Mouse (Mus musculus) right cerebral cortex, postnatal 36 days (tissue): ENCODE results near the gene Prpf40a.

Source experiments
- DNase-seq, 2 experiments: peaks; one replicate each; pipeline ENCODE4 v3.0.0; 2022; ENCODE audit warnings: low spot score in 2 of 2, mixed read lengths in 1 of 2

Gene Prpf40a

DNA sequence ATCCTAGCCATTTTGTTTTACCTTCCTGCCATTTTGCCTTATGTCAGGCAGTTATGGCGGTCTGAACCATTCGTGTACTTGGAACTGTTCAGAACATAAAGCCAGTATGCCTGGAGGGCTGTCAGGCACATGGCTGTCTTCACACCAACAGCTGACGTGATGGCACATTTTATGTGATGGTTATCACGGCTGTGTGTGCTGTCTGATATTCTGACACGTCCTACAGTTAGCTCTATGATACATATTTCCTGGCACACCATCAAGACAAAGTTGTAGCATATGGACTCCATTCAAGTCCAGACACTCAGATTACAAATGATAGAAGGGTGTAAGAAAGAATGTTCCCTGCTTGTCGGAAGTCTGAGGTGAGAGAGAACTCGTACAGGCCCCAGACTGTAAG, 85.0 kb downstream of the Prpf40a start:
- DNase-seq, result peak in 1 of 2 experiments; percentile 20

DNA sequence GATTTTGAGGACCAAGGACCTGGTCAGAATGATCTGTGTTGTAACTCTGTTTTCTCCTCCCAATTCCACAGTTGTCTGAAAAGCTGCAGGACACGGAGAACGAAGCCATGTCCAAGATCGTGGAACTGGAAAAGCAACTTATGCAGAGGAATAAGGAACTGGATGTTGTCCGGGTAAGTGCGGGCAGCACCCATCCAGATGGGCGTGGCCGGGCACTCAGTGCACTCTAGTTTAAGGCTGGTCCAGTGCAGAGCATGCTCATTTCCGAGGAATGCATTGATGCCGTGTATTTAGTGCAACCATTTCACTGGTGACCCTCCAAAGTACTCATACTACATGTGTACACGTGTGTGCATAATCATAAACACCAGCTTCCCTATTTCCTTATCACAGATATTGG, 85.7 kb downstream of the Prpf40a start:
- no peak for DNase-seq

- no peak for DNase-seq
Measured at GRCm38 (mm10) chr2:53102901-53103300, 88.2 kb downstream of the Prpf40a start.

DNA sequence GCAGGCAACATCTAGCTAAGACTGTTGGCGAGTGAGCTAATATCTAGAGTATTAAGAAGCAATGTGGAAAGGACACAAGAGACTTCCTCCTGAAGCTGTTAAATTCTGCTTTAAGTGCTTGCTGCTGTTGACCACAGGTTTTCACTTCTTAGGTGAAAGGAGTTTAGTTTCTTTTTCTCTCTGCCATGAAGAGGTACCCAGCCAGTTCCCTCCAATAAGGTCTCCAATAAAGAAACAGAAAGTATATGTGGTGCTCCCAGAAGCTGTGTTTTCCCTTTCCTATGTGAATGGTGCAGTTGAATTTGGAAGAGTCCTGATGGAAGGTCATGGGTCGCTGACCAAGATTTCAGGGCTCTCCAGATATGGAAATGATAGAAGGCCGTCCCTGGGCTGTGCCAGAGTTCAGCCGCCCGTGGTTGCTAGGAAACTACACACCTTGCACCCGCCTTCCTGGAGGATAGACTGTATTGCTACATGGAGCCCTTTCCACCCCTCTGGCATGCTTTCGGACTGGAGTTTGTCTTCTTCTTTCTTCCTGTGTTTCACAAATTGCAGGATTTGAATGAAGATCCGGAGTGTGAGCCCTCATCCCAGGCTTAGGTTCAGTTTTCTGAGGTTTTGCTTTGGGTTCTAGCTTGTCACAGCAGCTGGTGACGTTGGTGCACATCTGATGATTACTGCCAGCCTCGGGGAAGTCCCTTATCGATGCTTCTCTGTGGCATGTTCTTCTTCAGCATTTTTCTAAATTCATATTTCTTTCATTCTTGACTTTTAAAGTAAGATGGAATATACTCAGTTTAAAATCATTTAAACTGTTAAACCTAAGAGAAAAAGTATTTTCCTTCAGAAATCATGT, 89.0 kb downstream of the Prpf40a start:
- no peak for DNase-seq

GRCm38 (mm10) chr2:53100093-53100492, 91.0 kb downstream of the Prpf40a start:
- no peak for DNase-seq

DNA sequence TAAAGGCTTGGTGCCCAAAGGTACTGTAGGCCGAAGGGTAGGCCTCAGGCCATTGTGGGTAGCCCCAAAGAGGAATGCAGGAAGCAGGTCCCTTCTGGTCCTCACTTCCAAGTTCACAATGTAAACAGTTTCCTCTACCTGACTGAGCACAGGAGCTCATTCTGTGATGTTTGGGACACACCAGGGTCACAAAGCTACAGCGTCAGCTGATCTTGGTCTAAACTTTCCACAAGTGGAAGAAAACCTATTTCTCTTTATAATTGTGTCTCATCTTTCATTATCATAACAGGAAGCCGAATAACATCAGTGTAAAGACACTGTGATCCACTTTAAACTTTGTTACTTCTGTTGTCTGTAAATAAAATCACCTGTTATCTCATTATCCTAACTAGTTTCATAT, 95.6 kb downstream of the Prpf40a start:
- no peak for DNase-seq

- DNase-seq, result no peak
Measured at GRCm38 (mm10) chr2:53095031-53095430, 96.1 kb downstream of the Prpf40a start.

DNA sequence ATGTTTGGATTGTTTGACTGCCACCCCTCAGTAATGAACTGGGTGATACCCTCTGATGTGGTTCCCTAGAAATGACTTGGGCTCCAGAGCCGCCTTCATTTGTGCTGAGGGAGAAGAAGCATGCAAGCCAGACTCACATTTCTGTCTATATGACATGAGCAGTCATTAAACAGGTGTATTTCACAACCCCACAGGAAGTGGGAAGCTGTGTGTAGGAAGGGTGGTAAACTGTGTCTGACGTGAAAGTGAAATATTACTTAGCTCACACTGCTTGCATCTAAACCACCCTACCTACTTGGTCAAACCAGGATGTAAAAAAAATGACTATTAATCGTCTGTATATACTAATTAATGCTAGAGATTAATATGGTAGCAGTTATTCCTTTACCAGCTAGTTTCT, 102.3 kb downstream of the Prpf40a start:
- DNase-seq, result no peak

GRCm38 (mm10) chr2:53085617-53086202, 105.4 kb downstream of the Prpf40a start:
- peak; percentile 20 to 24 for DNase-seq
